Mouse (Mus musculus) limb, embryonic 12.5 days (tissue): ENCODE data around the gene Spi1. TPM values are rescaled to one million over a fixed set of nuclear protein-coding genes. Genes with fewer than 3 reads are reported as not detected.

Experiments used
- ATAC-seq: fragments of 200-750 bp; cut with Nextera tagmentation; 2 replicates; pipeline ENCODE4 v1.8.0; 2017; ENCODE audit warnings: low read depth, moderate TSS enrichment; ENCODE audit not compliant: insufficient number of reproducible peaks, insufficient read depth, low FRiP score, low TSS enrichment
- H3K27ac ChIP-seq: fragments of 300-500 bp; sonication (generic); 2 replicates; pipeline ENCODE4 v1.5.1; 2016; ENCODE audit warnings: mild to moderate bottlenecking, moderate library complexity
- H3K27me3 ChIP-seq: fragments of 300-500 bp; sonication (generic); 2 replicates; pipeline ENCODE4 v1.6.1; 2016; ENCODE audit warnings: mild to moderate bottlenecking, moderate library complexity
- H3K36me3 ChIP-seq: fragments of 300-500 bp; sonication (generic); 2 replicates; pipeline ENCODE4 v1.6.1; 2016; ENCODE audit warnings: mild to moderate bottlenecking, moderate library complexity
- H3K4me1 ChIP-seq: fragments of 300-500 bp; sonication (generic); replicated peaks from 2 replicates; pipeline ENCODE4 v1.6.1; 2016
- H3K4me2 ChIP-seq: fragments of 300-500 bp; sonication (generic); 2 replicates; pipeline ENCODE4 v1.6.1; 2016; ENCODE audit warnings: mild to moderate bottlenecking, moderate library complexity
- H3K4me3 ChIP-seq: fragments of 300-500 bp; sonication (generic); replicated peaks from 2 replicates; pipeline ENCODE4 v1.5.1; 2016; ENCODE audit warnings: mild to moderate bottlenecking
- H3K9ac ChIP-seq: fragments of 300-500 bp; sonication (generic); replicated peaks from 2 replicates; pipeline ENCODE4 v1.6.1; 2016; ENCODE audit warnings: mild to moderate bottlenecking, moderate library complexity
- H3K9me3 ChIP-seq: fragments of 300-500 bp; sonication (generic); 2 replicates; pipeline ENCODE4 v1.6.1; 2016; ENCODE audit warnings: mild to moderate bottlenecking, moderate library complexity
- WGBS: fragments of 180-500 bp; shearing (Covaris S2); methylation state at CpG from one replicate; pipeline ENCODE4 v1.1.7; 2016; 5-methylcytosine and 5-hydroxymethylcytosine counted together
- polyA plus RNA-seq: library from polyadenylated mRNA; unstranded; fragments of >200 nt; fragmentation: Nextera tagmentation; extraction: Ambion mirVana; gene quantifications from 2 replicates; pipeline ENCODE4 v1.2.1, GENCODE M21; 2016

The Spi1 gene
- polyA plus RNA-seq, 1 experiment from 2014 or later = 2.8 TPM

GRCm38 (mm10) chr2:91068162-91068871 lies 13.9 kb upstream of the Spi1 start:
- peaks cover 24% of the 10 kb centered on the region for H3K4me1 ChIP-seq
- H3K9ac ChIP-seq = peak overlapping the region; percentile 73
- H3K4me3 ChIP-seq = peak overlapping the region; percentile 64
- no peaks in the 10 kb centered on the region for H3K27me3 ChIP-seq
- peak overlapping the region; percentile 86 for H3K4me2 ChIP-seq
- no peaks in the 10 kb centered on the region for H3K9me3 ChIP-seq
- WGBS = 62% methylated on average over 13 of the region's 13 CpGs
- no peak for ATAC-seq
- H3K36me3 ChIP-seq = peaks cover 45% of the 10 kb centered on the region
- 0 out of 2 replicates have a peak overlapping the region, but pooled peaks have one; percentile 23 for H3K27ac ChIP-seq

GRCm38 (mm10) chr2:91068872-91069165 lies 13.4 kb upstream of the Spi1 start:
- Histone ChIP-seq H3K4me3 (peak overlapping the region; percentile 64), H3K27me3 (no peaks in the 10 kb centered on the region), H3K4me2 (peak overlapping the region; percentile 86), H3K36me3 (peaks cover 40% of the 10 kb centered on the region), H3K9ac (peak overlapping the region; percentile 73), H3K4me1 (peaks cover 24% of the 10 kb centered on the region), H3K27ac (0 out of 2 replicates have a peak overlapping the region, but pooled peaks have one; percentile 23), H3K9me3 (no peaks in the 10 kb centered on the region)
- WGBS = 39% methylated on average over 6 of the region's 6 CpGs
- ATAC-seq = no peak

- Histone ChIP-seq H3K36me3 (peaks cover 33% of the 10 kb centered on the region), H3K4me2 (peak overlapping the region; percentile 86), H3K27ac (peak overlapping the region; percentile 85), H3K9ac (peak overlapping the region; percentile 73), H3K4me3 (peak overlapping the region; percentile 64), H3K4me1 (peaks cover 24% of the 10 kb centered on the region), H3K9me3 (no peaks in the 10 kb centered on the region), H3K27me3 (no peaks in the 10 kb centered on the region)
- ATAC-seq = peak; percentile 2; the same call in 1 of the 2 replicates
- 9% methylated on average over 14 of the region's 14 CpGs for WGBS
Observed at GRCm38 (mm10) chr2:91069306-91070000, 12.7 kb upstream of the Spi1 start.

GRCm38 (mm10) chr2:91070076-91070800 lies 12.0 kb upstream of the Spi1 start, which contains the start of gene Slc39a13:
Slc39a13 (minus strand) TSS chr2:91070417.
- Histone ChIP-seq H3K4me3 (peak within 1 kb of the TSS; percentile 64), H3K4me1 (peaks cover 24% of the 10 kb centered on the region), H3K27me3 (no peaks in the 10 kb centered on the region), H3K36me3 (peaks cover 25% of the 10 kb centered on the region), H3K4me2 (peak within 1 kb of the TSS; percentile 86), H3K27ac (peak within 1 kb of the TSS; percentile 85), H3K9me3 (no peaks in the 10 kb centered on the region), H3K9ac (peak within 1 kb of the TSS; percentile 73)
- under 1% methylated on average over 68 of the region's 69 CpGs for WGBS
- peak; percentile 97 for ATAC-seq

- peak overlapping the region; percentile 64 for H3K4me3 ChIP-seq
- H3K36me3 ChIP-seq = peaks cover 17% of the 10 kb centered on the region
- 0 out of 2 replicates have a peak, but pooled peaks have one; percentile 2 for ATAC-seq
- peaks cover 24% of the 10 kb centered on the region for H3K4me1 ChIP-seq
- H3K27me3 ChIP-seq = no peaks in the 10 kb centered on the region
- peak overlapping the region; percentile 86 for H3K4me2 ChIP-seq
- WGBS = 84% methylated on average over 10 of the region's 10 CpGs
- H3K27ac ChIP-seq = peak overlapping the region; percentile 85
- H3K9ac ChIP-seq = peak overlapping the region; percentile 73
- H3K9me3 ChIP-seq = no peaks in the 10 kb centered on the region
Observed at GRCm38 (mm10) chr2:91071059-91071458, 11.1 kb upstream of the Spi1 start.

- 23% methylated on average over 1 of the region's 1 CpGs for WGBS
- no peak overlapping the region for H3K9ac ChIP-seq
Observed at GRCm38 (mm10) chr2:91072092-91072491, 10.1 kb upstream of the Spi1 start.

GRCm38 (mm10) chr2:91077957-91078313 lies 4.3 kb upstream of the Spi1 start:
- Histone ChIP-seq H3K4me1 (peaks cover 13% of the 10 kb centered on the region), H3K27me3 (0 out of 2 replicates have a peak, but pooled peaks cover 10% of the 10 kb centered on the region), H3K4me2 (peak overlapping the region; percentile 99), H3K4me3 (peak overlapping the region; percentile 62), H3K36me3 (no peaks in the 10 kb centered on the region), H3K9me3 (no peaks in the 10 kb centered on the region), H3K9ac (peak overlapping the region; percentile 79; the same call in 1 of the 2 replicates), H3K27ac (no peak overlapping the region)
- no peak for ATAC-seq
- 12% methylated on average over 12 of the region's 12 CpGs for WGBS

More at GRCm38 (mm10) chr2:91072092-91072491, 10.1 kb upstream of the Spi1 start:
- no peaks in the 10 kb centered on the region for H3K9me3 ChIP-seq
- H3K4me3 ChIP-seq = no peak overlapping the region
- H3K27me3 ChIP-seq = no peaks in the 10 kb centered on the region
- H3K27ac ChIP-seq = no peak overlapping the region
- no peak for ATAC-seq
- H3K4me1 ChIP-seq = peaks cover 24% of the 10 kb centered on the region
- H3K4me2 ChIP-seq = no peak overlapping the region
- H3K36me3 ChIP-seq = peaks cover 8% of the 10 kb centered on the region; the same call in 1 of the 2 replicates

- Histone ChIP-seq H3K27ac (no peak overlapping the region), H3K4me1 (peaks cover 15% of the 10 kb centered on the region), H3K9me3 (no peaks in the 10 kb centered on the region), H3K36me3 (no peaks in the 10 kb centered on the region), H3K9ac (peak overlapping the region; percentile 79), H3K4me3 (peak overlapping the region; percentile 62), H3K27me3 (0 out of 2 replicates have a peak, but pooled peaks cover 10% of the 10 kb centered on the region), H3K4me2 (peak overlapping the region; percentile 99)
- WGBS = 2% methylated on average over 31 of the region's 36 CpGs
- no peak for ATAC-seq
Observed at GRCm38 (mm10) chr2:91078314-91079025, 3.7 kb upstream of the Spi1 start.

GRCm38 (mm10) chr2:91079026-91079384 lies 3.2 kb upstream of the Spi1 start:
- Histone ChIP-seq H3K27ac (no peak overlapping the region), H3K9ac (peak overlapping the region; percentile 79), H3K36me3 (no peaks in the 10 kb centered on the region), H3K9me3 (no peaks in the 10 kb centered on the region), H3K4me1 (peaks cover 15% of the 10 kb centered on the region), H3K4me3 (peak overlapping the region; percentile 62), H3K4me2 (peak overlapping the region; percentile 99), H3K27me3 (0 out of 2 replicates have a peak, but pooled peaks cover 10% of the 10 kb centered on the region)
- WGBS = 28% methylated on average over 5 of the region's 5 CpGs
- ATAC-seq = no peak

GRCm38 (mm10) chr2:91080784-91081513 lies 1.2 kb upstream of the Spi1 start:
- H3K4me2 ChIP-seq = no peak overlapping the region
- no peaks in the 10 kb centered on the region for H3K9me3 ChIP-seq
- H3K27me3 ChIP-seq = 0 out of 2 replicates have a peak, but pooled peaks cover 10% of the 10 kb centered on the region
- no peak overlapping the region for H3K9ac ChIP-seq
- no peaks in the 10 kb centered on the region for H3K36me3 ChIP-seq
- H3K4me1 ChIP-seq = peaks cover 15% of the 10 kb centered on the region
- no peak overlapping the region for H3K4me3 ChIP-seq
- H3K27ac ChIP-seq = no peak overlapping the region
- ATAC-seq = no peak
- WGBS = 76% methylated on average over 8 of the region's 8 CpGs
